Mouse (Mus musculus) neural tube, embryonic 11.5 days (tissue): Measurements from ENCODE around the gene Aifm2. TPM values are rescaled to one million over a fixed set of nuclear protein-coding genes. Genes with fewer than 3 reads are reported as not detected.

Source experiments
- ATAC-seq: fragments of 200-750 bp; cut with Nextera tagmentation; 2 replicates; pipeline ENCODE4 v1.8.0; 2017; ENCODE audit warnings: moderate number of reproducible peaks, mild to moderate bottlenecking, moderate TSS enrichment, moderate library complexity; ENCODE audit not compliant: insufficient read depth, low FRiP score, low TSS enrichment
- DNase-seq: peaks from one replicate; pipeline ENCODE4 v3.0.0-alpha.2; 2015; ENCODE audit warnings: low spot score
- H3K27ac ChIP-seq: fragments of 300-500 bp; sonication (generic); 2 replicates; pipeline ENCODE4 v1.5.1; 2014; ENCODE audit warnings: low read depth, mild to moderate bottlenecking, low read length
- H3K27me3 ChIP-seq: fragments of 300-500 bp; sonication (generic); 2 replicates; pipeline ENCODE4 v1.6.1; 2014; ENCODE audit warnings: mild to moderate bottlenecking, low read length, mixed read lengths; ENCODE audit not compliant: control insufficient read depth, insufficient read depth
- H3K36me3 ChIP-seq: fragments of 300-500 bp; sonication (generic); 2 replicates; pipeline ENCODE4 v1.6.1; 2014; ENCODE audit warnings: mild to moderate bottlenecking, low read length, moderate library complexity, mixed read lengths; ENCODE audit not compliant: control insufficient read depth, insufficient read depth
- H3K4me1 ChIP-seq: fragments of 300-500 bp; sonication (generic); 2 replicates; pipeline ENCODE4 v1.6.1; 2014; ENCODE audit warnings: low read length, mixed read lengths; ENCODE audit not compliant: control insufficient read depth, insufficient read depth
- H3K4me2 ChIP-seq: fragments of 300-500 bp; sonication (generic); 2 replicates; pipeline ENCODE4 v1.6.1; 2014; ENCODE audit warnings: low read depth, mild to moderate bottlenecking, moderate library complexity
- H3K4me3 ChIP-seq: fragments of 300-500 bp; sonication (generic); 2 replicates; pipeline ENCODE4 v1.5.1; 2014; ENCODE audit warnings: low read depth, low read length
- H3K9ac ChIP-seq: fragments of 300-500 bp; sonication (generic); 2 replicates; pipeline ENCODE4 v1.6.1; 2014; ENCODE audit warnings: mild to moderate bottlenecking, low read length
- H3K9me3 ChIP-seq: fragments of 300-500 bp; sonication (generic); 2 replicates; pipeline ENCODE4 v1.6.1; 2016; ENCODE audit warnings: low read length; ENCODE audit not compliant: control insufficient read depth
- WGBS: fragments of 180-500 bp; shearing (Covaris S2); extraction: QIAGEN DNeasy Blood & Tissue Kit; methylation state at CpG from one replicate; pipeline ENCODE4 v1.1.7; 2014; 5-methylcytosine and 5-hydroxymethylcytosine counted together
- polyA plus RNA-seq: library from polyadenylated mRNA; unstranded; fragments of >200 nt; fragmentation: Nextera tagmentation; extraction: Ambion mirVana; gene quantifications from 2 replicates; pipeline ENCODE4 v1.2.1, GENCODE M21; 2014

Gene Aifm2
- polyA plus RNA-seq, 1 experiment from 2014 or later, result 11.8 TPM

GRCm38 (mm10) chr10:61713601-61714000 lies 1.5 kb upstream of the Aifm2 start:
- peaks cover 6% of the 10 kb centered on the region; the same call in 1 of the 2 replicates for H3K4me1 ChIP-seq
- H3K4me2 ChIP-seq, result no peak overlapping the region
- no peaks in the 10 kb centered on the region for H3K27me3 ChIP-seq
- no peak overlapping the region for H3K9ac ChIP-seq
- no peaks in the 10 kb centered on the region for H3K9me3 ChIP-seq
- no peak overlapping the region for H3K27ac ChIP-seq
- ATAC-seq (no peak), DNase-seq (no peak)
- no peaks in the 10 kb centered on the region for H3K36me3 ChIP-seq
- no peak overlapping the region for H3K4me3 ChIP-seq
- 79% methylated on average over 3 of the region's 3 CpGs for WGBS

- Histone ChIP-seq H3K9ac (no peak overlapping the region), H3K27ac (no peak overlapping the region), H3K27me3 (no peaks in the 10 kb centered on the region), H3K36me3 (no peaks in the 10 kb centered on the region), H3K4me3 (no peak overlapping the region), H3K4me2 (no peak overlapping the region), H3K4me1 (peaks cover 6% of the 10 kb centered on the region; the same call in 1 of the 2 replicates), H3K9me3 (no peaks in the 10 kb centered on the region)
- WGBS, result 95% methylated on average over 4 of the region's 4 CpGs
- ATAC-seq (no peak), DNase-seq (no peak)
Observed at GRCm38 (mm10) chr10:61714146-61714545, 917 bp upstream of the Aifm2 start.

DNA sequence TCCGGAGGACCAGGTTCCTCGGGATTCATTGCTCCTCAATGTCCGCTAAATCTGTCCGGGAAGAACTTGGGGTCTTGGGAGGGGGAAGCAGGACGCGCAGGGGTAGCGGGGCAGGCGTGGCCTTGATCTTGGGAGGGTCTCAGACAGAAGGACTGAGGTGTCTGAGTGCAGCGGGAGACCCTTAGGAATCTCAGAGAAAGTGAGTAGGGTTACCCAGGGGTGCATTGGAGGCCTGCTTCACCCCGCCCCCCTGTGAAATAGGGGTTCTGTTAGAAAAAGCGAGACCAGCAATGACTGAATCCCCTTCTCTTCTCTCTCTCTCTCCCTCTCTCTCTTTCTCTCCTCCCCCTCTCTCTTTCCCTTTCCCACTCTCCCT lies 387 bp downstream of the Aifm2 start:
- no peak overlapping the region for H3K27ac ChIP-seq
- peak overlapping the region; percentile 78 for H3K4me2 ChIP-seq
- WGBS, result 5% methylated on average over 11 of the region's 11 CpGs
- no peak for DNase-seq
- no peaks in the 10 kb centered on the region for H3K36me3 ChIP-seq
- peaks cover 6% of the 10 kb centered on the region; the same call in 1 of the 2 replicates for H3K4me1 ChIP-seq
- no peaks in the 10 kb centered on the region for H3K27me3 ChIP-seq
- H3K9ac ChIP-seq, result peak overlapping the region; percentile 47
- H3K4me3 ChIP-seq, result peak overlapping the region; percentile 45
- no peaks in the 10 kb centered on the region for H3K9me3 ChIP-seq
- peak; percentile 35; the same call in 1 of the 2 replicates for ATAC-seq

- Histone ChIP-seq H3K9me3 (no peaks in the 10 kb centered on the region), H3K9ac (no peak overlapping the region), H3K27me3 (no peaks in the 10 kb centered on the region), H3K36me3 (no peaks in the 10 kb centered on the region), H3K4me1 (peaks cover 6% of the 10 kb centered on the region; the same call in 1 of the 2 replicates), H3K27ac (no peak overlapping the region), H3K4me3 (no peak overlapping the region; the same call in 1 of the 2 replicates), H3K4me2 (peak overlapping the region; percentile 78; the same call in 1 of the 2 replicates)
- no peak for ATAC-seq
- 73% methylated on average over 7 of the region's 7 CpGs for WGBS
- no peak for DNase-seq
Observed at GRCm38 (mm10) chr10:61715996-61716864, 1.2 kb downstream of the Aifm2 start.

GRCm38 (mm10) chr10:61717406-61718296 lies 2.6 kb downstream of the Aifm2 start:
- Histone ChIP-seq H3K27ac (no peak overlapping the region), H3K4me3 (no peak overlapping the region), H3K9me3 (no peaks in the 10 kb centered on the region), H3K4me2 (no peak overlapping the region), H3K27me3 (no peaks in the 10 kb centered on the region), H3K9ac (no peak overlapping the region), H3K4me1 (peaks cover 6% of the 10 kb centered on the region; the same call in 1 of the 2 replicates), H3K36me3 (no peaks in the 10 kb centered on the region)
- 89% methylated on average over 12 of the region's 12 CpGs for whole genome bisulfite sequencing
- ATAC-seq (no peak), DNase-seq (no peak)

DNA sequence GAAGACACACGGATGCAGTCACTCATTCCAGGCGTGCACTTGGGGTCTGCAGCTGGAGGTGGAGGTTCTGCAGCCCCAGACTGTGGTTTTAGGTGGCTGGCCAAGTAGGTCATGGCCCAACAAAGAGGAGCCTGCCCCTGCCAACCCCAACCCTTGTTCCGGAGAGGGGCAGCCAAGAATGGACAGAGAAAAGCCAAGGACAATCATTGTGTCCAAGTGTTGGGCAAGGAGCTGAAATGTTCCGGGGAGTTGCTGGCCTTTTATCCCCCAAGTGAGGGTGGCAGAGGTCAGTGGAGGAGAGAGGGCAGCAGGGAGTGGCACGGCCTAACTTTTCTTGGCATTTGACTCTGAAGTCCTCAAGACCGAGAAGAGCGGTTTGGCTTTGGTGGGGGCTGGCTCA lies 5.3 kb downstream of the Aifm2 start:
- no peak for ATAC-seq

GRCm38 (mm10) chr10:61722215-61722614 lies 7.2 kb downstream of the Aifm2 start:
- H3K36me3 ChIP-seq, result no peaks in the 10 kb centered on the region
- WGBS, result 83% methylated on average over 3 of the region's 3 CpGs
- H3K4me1 ChIP-seq, result no peaks in the 10 kb centered on the region
- no peaks in the 10 kb centered on the region for H3K27me3 ChIP-seq
- H3K4me2 ChIP-seq, result no peak overlapping the region
- H3K4me3 ChIP-seq, result no peak overlapping the region
- no peak overlapping the region for H3K9ac ChIP-seq
- H3K27ac ChIP-seq, result no peak overlapping the region
- no peaks in the 10 kb centered on the region for H3K9me3 ChIP-seq
- DNase-seq, result no peak
- ATAC-seq, result no peak

More for the DNA sequence above, 5.3 kb downstream of the Aifm2 start:
- H3K4me1 ChIP-seq, result peaks cover 5% of the 10 kb centered on the region; the same call in 1 of the 2 replicates
- no peaks in the 10 kb centered on the region for H3K27me3 ChIP-seq
- 87% methylated on average over 7 of the region's 7 CpGs for WGBS
- no peak overlapping the region for H3K27ac ChIP-seq
- DNase-seq, result no peak
- H3K4me3 ChIP-seq, result no peak overlapping the region
- no peak overlapping the region for H3K4me2 ChIP-seq
- H3K36me3 ChIP-seq, result no peaks in the 10 kb centered on the region
- H3K9ac ChIP-seq, result no peak overlapping the region
- no peaks in the 10 kb centered on the region for H3K9me3 ChIP-seq

DNA sequence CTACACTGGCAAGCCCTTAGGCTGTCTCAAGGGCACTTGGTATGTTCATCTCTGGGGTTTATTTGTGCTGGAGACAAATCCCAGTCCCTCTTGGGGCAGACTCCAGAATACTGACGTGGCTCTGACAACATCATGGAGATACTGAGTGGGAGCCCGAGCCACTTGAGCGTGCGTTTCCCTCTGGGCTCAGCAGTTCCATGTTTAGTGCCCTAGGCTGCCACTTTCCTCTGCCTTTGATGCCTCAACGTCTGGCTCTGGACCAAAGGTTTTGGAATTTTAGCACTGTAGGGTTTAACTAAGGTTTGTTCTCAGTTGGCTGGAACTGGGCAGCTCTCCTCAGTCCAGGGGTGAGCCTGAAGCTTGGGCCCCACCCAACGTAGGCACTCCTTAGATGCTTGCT lies 8.2 kb downstream of the Aifm2 start:
- H3K9ac ChIP-seq, result no peak overlapping the region
- no peak for ATAC-seq
- WGBS, result 73% methylated on average over 6 of the region's 6 CpGs

More for the DNA sequence above, 8.2 kb downstream of the Aifm2 start:
- DNase-seq, result no peak
- Histone ChIP-seq H3K27ac (no peak overlapping the region), H3K4me2 (no peak overlapping the region), H3K9me3 (no peaks in the 10 kb centered on the region), H3K36me3 (no peaks in the 10 kb centered on the region), H3K4me3 (no peak overlapping the region), H3K4me1 (no peaks in the 10 kb centered on the region), H3K27me3 (no peaks in the 10 kb centered on the region)
